Mouse (Mus musculus) myocyte (in vitro differentiated cells): Measurements from ENCODE around the gene Tcf7l1.

Experiments used
- CEBPB ChIP-seq: IDR thresholded peaks from 2 replicates; pipeline ENCODE4 v1.6.1; 2011; ENCODE audit warnings: mild to moderate bottlenecking, moderate library complexity; ENCODE audit not compliant: poor library complexity, insufficient read depth, severe bottlenecking
- E2F4 ChIP-seq: IDR thresholded peaks from one replicate; pipeline ENCODE4 v1.6.1; 2011; ENCODE audit warnings: mild to moderate bottlenecking, control low read depth, moderate library complexity; ENCODE audit not compliant: insufficient read depth
- MAX ChIP-seq: IDR thresholded peaks from one replicate; pipeline ENCODE4 v1.6.1; 2011; ENCODE audit warnings: low read depth, mild to moderate bottlenecking, control low read depth
- MYOD1 ChIP-seq, 3 experiments: IDR thresholded peaks; one replicate each; pipeline ENCODE4 v1.6.1; 2011; ENCODE audit warnings: control low read depth in 2 of 3, low read depth in 2 of 3, mild to moderate bottlenecking in 2 of 3, moderate library complexity in 1 of 3; ENCODE audit not compliant: insufficient read length in 2 of 3, control insufficient read depth in 1 of 3
- MYOG ChIP-seq, 3 experiments: IDR thresholded peaks; one replicate each; pipeline ENCODE4 v1.6.1; 2011; ENCODE audit warnings: control low read depth in 2 of 3, low read depth in 2 of 3, mild to moderate bottlenecking in 2 of 3; ENCODE audit not compliant: insufficient read length in 2 of 3, control insufficient read depth in 1 of 3, insufficient read depth in 1 of 3
- POLR2A ChIP-seq: IDR thresholded peaks from one replicate; pipeline ENCODE4 v1.6.1; 2011; ENCODE audit warnings: low read depth, mild to moderate bottlenecking, control low read depth, moderate library complexity; ENCODE audit not compliant: insufficient read length
- POLR2AphosphoS2 ChIP-seq: IDR thresholded peaks from one replicate; pipeline ENCODE4 v1.6.1; 2011; ENCODE audit warnings: low read depth, control low read depth; ENCODE audit not compliant: insufficient read length
- REST ChIP-seq: IDR thresholded peaks from one replicate; pipeline ENCODE4 v1.6.1; 2011; ENCODE audit warnings: mild to moderate bottlenecking, control low read depth, moderate library complexity; ENCODE audit not compliant: insufficient read depth, insufficient read length
- SRF ChIP-seq: IDR thresholded peaks from one replicate; pipeline ENCODE4 v1.6.1; 2011; ENCODE audit warnings: low read depth; ENCODE audit not compliant: control insufficient read depth, insufficient read length
- TCF12 ChIP-seq: IDR thresholded peaks from one replicate; pipeline ENCODE4 v1.6.1; 2011; ENCODE audit warnings: mild to moderate bottlenecking, control low read depth; ENCODE audit not compliant: poor library complexity, insufficient read depth, severe bottlenecking
- TCF3 ChIP-seq: IDR thresholded peaks from one replicate; pipeline ENCODE4 v1.6.1; 2011; ENCODE audit warnings: low read depth, control low read depth; ENCODE audit not compliant: insufficient read length
- USF1 ChIP-seq: IDR thresholded peaks from one replicate; pipeline ENCODE4 v1.6.1; 2011; ENCODE audit warnings: low read depth, mild to moderate bottlenecking, control low read depth, moderate library complexity

DNA sequence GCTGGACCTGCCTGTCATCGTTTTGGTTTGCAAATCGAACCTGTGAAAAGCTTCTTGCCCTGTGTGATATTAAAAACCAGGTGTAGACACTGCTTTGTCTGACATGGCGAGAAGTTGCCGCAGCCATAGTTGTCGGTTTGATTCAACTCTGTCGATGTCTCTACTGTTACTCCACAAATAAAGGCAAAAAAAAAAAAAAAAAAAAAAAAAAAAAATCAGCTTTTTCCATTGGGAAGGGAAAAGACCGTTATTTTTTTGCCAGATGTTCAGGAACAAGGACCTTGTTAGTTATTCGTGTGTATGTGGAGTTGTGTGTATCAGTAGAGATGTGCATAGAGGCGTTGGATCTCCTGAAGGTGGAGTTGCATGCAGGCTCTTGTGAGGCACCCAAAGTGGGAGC, 36.7 kb upstream of the Tcf7l1 start:
- TF ChIP-seq POLR2A: no peak
- no peak for TF ChIP-seq E2F4
- no peak for TF ChIP-seq TCF12
- no peak for TF ChIP-seq TCF3
- TF ChIP-seq MYOD1 (IDR thresholded peaks at IDR 0.05; ENCODE audit: control insufficient read depth in 1 of 3, insufficient read length in 2 of 3, low read depth in 2 of 3): no peak
- no peak for TF ChIP-seq USF1
- TF ChIP-seq MYOG (IDR thresholded peaks at IDR 0.05; ENCODE audit: control insufficient read depth in 1 of 3, insufficient read depth in 1 of 3, insufficient read length in 2 of 3, low read depth in 2 of 3): no peak
- no peak for TF ChIP-seq MAX
- no peak for TF ChIP-seq REST
- no peak for TF ChIP-seq SRF
- TF ChIP-seq POLR2AphosphoS2: no peak
- no peak for TF ChIP-seq CEBPB
